Mouse (Mus musculus): ENCODE measurements around the gene Gbp7. TPM values are rescaled to one million over a fixed set of nuclear protein-coding genes. Genes with fewer than 3 reads are reported as not detected.
A peak's percentile ranks its signal among the peaks of the same experiment; 100 is the strongest.

Gbp7 gene
- polyA plus RNA-seq (2012; fragmentation: generic; extraction: Trizol) = 0.05 TPM

DNA sequence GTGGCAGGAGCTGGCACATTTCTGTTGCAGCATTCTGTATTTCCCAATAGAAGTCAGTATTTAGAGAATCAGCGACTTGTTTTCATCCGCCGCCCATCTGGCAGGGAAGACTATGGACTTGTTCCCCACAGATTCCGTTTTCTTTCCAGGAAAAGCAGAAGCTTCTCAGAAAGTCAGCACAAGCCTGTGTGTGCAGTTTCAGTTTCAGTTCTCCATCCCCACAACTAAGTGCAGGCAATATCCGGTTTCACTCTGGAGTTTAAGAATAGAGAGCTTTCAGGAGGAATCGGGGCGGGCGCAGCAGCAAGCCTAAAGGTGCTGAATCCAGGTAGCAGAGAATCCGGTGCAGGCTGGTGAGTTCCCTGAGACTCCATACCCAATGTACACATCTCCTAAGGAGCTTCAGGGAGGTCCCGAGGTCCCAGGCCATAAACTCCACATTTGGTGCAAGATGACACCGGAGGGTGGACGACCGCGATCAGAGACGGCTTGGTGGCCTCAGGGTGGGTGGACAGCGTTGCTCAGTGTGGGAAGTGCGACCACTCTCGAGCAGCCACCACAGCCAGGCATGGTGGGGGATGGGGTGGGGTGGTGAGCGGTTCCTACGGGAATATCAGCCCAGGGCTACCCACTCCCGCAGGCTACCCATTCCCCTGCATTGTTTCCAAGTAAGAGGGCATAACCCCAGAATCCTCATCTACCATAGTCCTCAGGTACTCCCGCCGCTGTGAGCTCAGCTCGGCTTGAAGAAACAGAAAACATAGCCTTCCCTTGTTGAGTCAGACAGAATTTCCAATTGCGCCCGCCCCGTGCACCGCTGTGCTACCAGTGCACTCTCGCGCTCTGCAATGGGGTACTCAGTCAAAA lies at the start of gene Gbp7:
Gene Gbp7, plus strand, starts transcription at position 256 of the 867 bp plus-strand sequence.
- TF ChIP-seq MYOD1 (IDR thresholded peaks at IDR 0.05; ENCODE audit: control insufficient read depth in 1 of 3, insufficient read length in 2 of 3, low read depth in 2 of 3) (no peak), TCF3 (IDR thresholded peaks at IDR 0.05; ENCODE audit: insufficient read length, low read depth) (no peak), CEBPB (IDR thresholded peaks at IDR 0.05; ENCODE audit: insufficient read depth, poor library complexity, severe bottlenecking) (no peak)
- no peaks in the 10 kb centered on the region for H3K27me3 ChIP-seq (ENCODE audit: control insufficient read depth, insufficient read depth, insufficient read length)
- no peaks in the 10 kb centered on the region for H3K36me3 ChIP-seq (ENCODE audit: control insufficient read depth, insufficient read depth)
- peak within 1 kb of the TSS; percentile 39 for H3K4me3 ChIP-seq
- no peaks in the 10 kb centered on the region for H3K79me2 ChIP-seq (ENCODE audit: control insufficient read depth, insufficient read depth)
- no peak within 1 kb of the TSS for H3ac ChIP-seq (ENCODE audit: control insufficient read depth, insufficient read length)
- peak within 1 kb of the TSS; percentile 89 for H3K4me2 ChIP-seq (ENCODE audit: low read depth)

GRCm38 (mm10) chr3:142490465-142490864 lies 39.7 kb upstream of the Gbp7 start:
- TF ChIP-seq MAX (IDR thresholded peaks at IDR 0.05; ENCODE audit: low read depth) = no peak
- TF ChIP-seq E2F4 (IDR thresholded peaks at IDR 0.05; ENCODE audit: insufficient read depth) = no peak
- TF ChIP-seq CEBPB (IDR thresholded peaks at IDR 0.05; ENCODE audit: insufficient read depth, poor library complexity, severe bottlenecking) = no peak
- no peak for TF ChIP-seq USF1 (IDR thresholded peaks at IDR 0.05; ENCODE audit: low read depth)
- no peak for TF ChIP-seq POLR2A (IDR thresholded peaks at IDR 0.05; ENCODE audit: insufficient read length, low read depth)
- TF ChIP-seq POLR2AphosphoS2 (IDR thresholded peaks at IDR 0.05; ENCODE audit: insufficient read length, low read depth) = no peak
- TF ChIP-seq REST (IDR thresholded peaks at IDR 0.05; ENCODE audit: insufficient read depth, insufficient read length) = no peak
- TF ChIP-seq TCF12 (IDR thresholded peaks at IDR 0.05; ENCODE audit: insufficient read depth, poor library complexity, severe bottlenecking) = no peak
- TF ChIP-seq SRF (IDR thresholded peaks at IDR 0.05; ENCODE audit: control insufficient read depth, insufficient read length, low read depth) = no peak
- TF ChIP-seq TCF3 (IDR thresholded peaks at IDR 0.05; ENCODE audit: insufficient read length, low read depth) = no peak
- no peak for TF ChIP-seq MYOD1 (IDR thresholded peaks at IDR 0.05; ENCODE audit: control insufficient read depth in 1 of 3, insufficient read length in 2 of 3, low read depth in 2 of 3)
- no peak for TF ChIP-seq MYOG (IDR thresholded peaks at IDR 0.05; ENCODE audit: control insufficient read depth in 1 of 3, insufficient read depth in 1 of 3, insufficient read length in 2 of 3, low read depth in 2 of 3)

DNA sequence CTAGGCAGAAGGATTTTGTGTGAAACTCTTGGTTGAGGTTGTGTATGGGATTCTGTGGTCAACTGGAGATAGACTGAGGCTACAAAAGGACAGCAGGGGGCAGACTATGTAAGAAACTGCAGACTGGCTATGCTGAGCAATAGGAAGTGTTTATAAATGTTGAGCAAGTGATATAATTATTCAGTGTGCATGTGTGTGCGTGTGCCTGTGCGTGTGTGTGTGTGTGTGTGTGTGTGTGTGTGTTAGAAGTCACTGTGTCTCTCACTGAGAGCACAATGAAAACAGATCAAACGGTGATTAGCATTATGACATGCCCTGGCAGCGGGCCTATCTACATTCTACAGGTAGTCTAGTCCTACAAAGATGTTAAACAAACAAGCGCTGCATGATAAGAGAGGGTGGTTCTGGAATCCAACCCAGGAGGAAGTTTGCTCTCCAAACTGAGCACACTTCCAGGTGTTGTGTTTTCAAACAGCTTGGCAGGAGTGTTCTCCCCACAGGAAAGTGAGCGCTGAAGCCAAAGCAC lies 36.5 kb upstream of the Gbp7 start, which contains the start of gene Gbp5:
Gene Gbp5, plus strand, starts transcription at position 443 of the 526 bp plus-strand sequence.
- Histone ChIP-seq H3K79me2 (ENCODE audit: control insufficient read depth, insufficient read depth) (no peaks in the 10 kb centered on the region), H3ac (ENCODE audit: control insufficient read depth, insufficient read length) (no peak within 1 kb of the TSS), H3K4me2 (ENCODE audit: low read depth) (no peak within 1 kb of the TSS), H3K4me3 (no peak within 1 kb of the TSS), H3K27me3 (ENCODE audit: control insufficient read depth, insufficient read depth, insufficient read length) (peaks cover 6% of the 10 kb centered on the region), H3K36me3 (ENCODE audit: control insufficient read depth, insufficient read depth) (no peaks in the 10 kb centered on the region)
- TF ChIP-seq MAX (IDR thresholded peaks at IDR 0.05; ENCODE audit: low read depth) (no peak), POLR2A (IDR thresholded peaks at IDR 0.05; ENCODE audit: insufficient read length, low read depth) (no peak), MYOG (IDR thresholded peaks at IDR 0.05; ENCODE audit: control insufficient read depth in 1 of 3, insufficient read depth in 1 of 3, insufficient read length in 2 of 3, low read depth in 2 of 3) (no peak), E2F4 (IDR thresholded peaks at IDR 0.05; ENCODE audit: insufficient read depth) (no peak), CEBPB (IDR thresholded peaks at IDR 0.05; ENCODE audit: insufficient read depth, poor library complexity, severe bottlenecking) (no peak), TCF12 (IDR thresholded peaks at IDR 0.05; ENCODE audit: insufficient read depth, poor library complexity, severe bottlenecking) (no peak), MYOD1 (IDR thresholded peaks at IDR 0.05; ENCODE audit: control insufficient read depth in 1 of 3, insufficient read length in 2 of 3, low read depth in 2 of 3) (no peak), REST (IDR thresholded peaks at IDR 0.05; ENCODE audit: insufficient read depth, insufficient read length) (no peak), SRF (IDR thresholded peaks at IDR 0.05; ENCODE audit: control insufficient read depth, insufficient read length, low read depth) (no peak), POLR2AphosphoS2 (IDR thresholded peaks at IDR 0.05; ENCODE audit: insufficient read length, low read depth) (no peak), TCF3 (IDR thresholded peaks at IDR 0.05; ENCODE audit: insufficient read length, low read depth) (no peak), USF1 (IDR thresholded peaks at IDR 0.05; ENCODE audit: low read depth) (no peak)

More at GRCm38 (mm10) chr3:142490465-142490864, 39.7 kb upstream of the Gbp7 start:
- H3K4me2 ChIP-seq (ENCODE audit: low read depth) = no peak overlapping the region
- H3K27me3 ChIP-seq (ENCODE audit: control insufficient read depth, insufficient read depth, insufficient read length) = no peaks in the 10 kb centered on the region
- no peak overlapping the region for H3ac ChIP-seq (ENCODE audit: control insufficient read depth, insufficient read length)
- H3K4me3 ChIP-seq = no peak overlapping the region
- H3K36me3 ChIP-seq (ENCODE audit: control insufficient read depth, insufficient read depth) = no peaks in the 10 kb centered on the region
- H3K79me2 ChIP-seq (ENCODE audit: control insufficient read depth, insufficient read depth) = no peaks in the 10 kb centered on the region

GRCm38 (mm10) chr3:142495146-142495655 lies 34.9 kb upstream of the Gbp7 start:
- TF ChIP-seq USF1 (IDR thresholded peaks at IDR 0.05; ENCODE audit: low read depth) (no peak), MAX (IDR thresholded peaks at IDR 0.05; ENCODE audit: low read depth) (no peak), MYOG (IDR thresholded peaks at IDR 0.05; ENCODE audit: control insufficient read depth in 1 of 3, insufficient read depth in 1 of 3, insufficient read length in 2 of 3, low read depth in 2 of 3) (no peak), SRF (IDR thresholded peaks at IDR 0.05; ENCODE audit: control insufficient read depth, insufficient read length, low read depth) (no peak), TCF3 (IDR thresholded peaks at IDR 0.05; ENCODE audit: insufficient read length, low read depth) (no peak), POLR2AphosphoS2 (IDR thresholded peaks at IDR 0.05; ENCODE audit: insufficient read length, low read depth) (no peak), MYOD1 (IDR thresholded peaks at IDR 0.05; ENCODE audit: control insufficient read depth in 1 of 3, insufficient read length in 2 of 3, low read depth in 2 of 3) (no peak), POLR2A (IDR thresholded peaks at IDR 0.05; ENCODE audit: insufficient read length, low read depth) (no peak), REST (IDR thresholded peaks at IDR 0.05; ENCODE audit: insufficient read depth, insufficient read length) (no peak), E2F4 (IDR thresholded peaks at IDR 0.05; ENCODE audit: insufficient read depth) (no peak), CEBPB (IDR thresholded peaks at IDR 0.05; ENCODE audit: insufficient read depth, poor library complexity, severe bottlenecking) (no peak), TCF12 (IDR thresholded peaks at IDR 0.05; ENCODE audit: insufficient read depth, poor library complexity, severe bottlenecking) (no peak)
- Histone ChIP-seq H3ac (ENCODE audit: control insufficient read depth, insufficient read length) (no peak overlapping the region), H3K27me3 (ENCODE audit: control insufficient read depth, insufficient read depth, insufficient read length) (peaks cover 6% of the 10 kb centered on the region), H3K4me3 (no peak overlapping the region), H3K79me2 (ENCODE audit: control insufficient read depth, insufficient read depth) (no peaks in the 10 kb centered on the region), H3K36me3 (ENCODE audit: control insufficient read depth, insufficient read depth) (no peaks in the 10 kb centered on the region), H3K4me2 (ENCODE audit: low read depth) (no peak overlapping the region)
